8 mouse cellular contexts compared by ENCODE assay signal in the genomic region with DNA sequence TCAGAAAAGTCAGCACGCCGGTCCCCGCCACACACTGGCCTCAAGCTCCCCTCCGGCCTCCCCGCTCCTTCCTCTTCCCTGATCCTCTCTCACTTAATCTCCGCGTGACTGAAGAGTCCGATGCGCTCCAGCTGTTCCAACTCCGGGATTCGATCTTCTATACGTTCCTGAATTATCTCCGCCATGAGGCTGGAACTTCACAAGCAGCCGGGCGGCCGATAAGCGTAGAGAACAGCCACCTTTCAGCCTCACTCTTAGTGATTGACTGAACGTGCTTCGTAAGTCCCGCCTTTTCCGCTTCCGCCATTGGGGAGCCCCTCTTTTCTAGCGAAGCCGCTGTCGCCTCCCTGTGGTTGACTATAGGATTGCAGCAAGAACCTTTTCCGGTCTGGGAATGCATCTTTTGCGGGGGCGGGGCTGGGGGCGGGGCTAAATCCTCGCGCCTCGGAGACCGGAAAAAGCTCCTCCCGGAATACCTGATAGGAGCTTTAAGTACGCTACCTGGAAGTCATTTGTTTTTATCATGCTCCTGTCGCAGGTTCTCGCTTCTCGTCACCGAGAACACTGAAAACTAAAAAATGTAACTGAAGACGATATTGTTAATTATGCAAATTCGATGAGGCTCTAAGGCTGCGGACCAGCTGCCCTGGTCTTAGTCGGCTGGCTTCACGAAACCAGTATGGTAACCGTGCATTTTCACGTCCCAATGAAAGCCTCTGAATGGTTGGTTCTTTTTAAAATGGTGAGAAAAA. TPM values are rescaled to one million over a fixed set of nuclear protein-coding genes. Genes with fewer than 3 reads are reported as not detected.
DNase-seq lines count a peak whose midpoint lies in the region; ATAC-seq lines count a peak whose summit lies in the region.

A gene (minus strand): TSS at position 266 of the 752 bp plus-strand sequence.

- peak within 1 kb of the TSS; percentile 29; the same call in 1 of the 2 replicates for H3K27ac ChIP-seq in intestine, embryonic 14.5 days (ENCODE audit: low read depth)

- H3K4me2 ChIP-seq in intestine, embryonic 14.5 days (ENCODE audit: low read length): peak within 1 kb of the TSS; percentile 85

- H3K9ac ChIP-seq in intestine, embryonic 14.5 days (ENCODE audit: low read length): peak within 1 kb of the TSS; percentile 73

- ATAC-seq in intestine, embryonic 14.5 days (replicated peaks; ENCODE audit: low FRiP score, low TSS enrichment, low read depth): peak; percentile 94

- DNase-seq in adrenal gland, adult 18-20 months (ENCODE audit: low spot score in 2 of 2): peak; percentile 97 to 99
- peak; percentile 100 for DNase-seq in embryo, embryonic 11 days
- peak; percentile 95 for DNase-seq in gastrocnemius, postnatal 25 days
- DNase-seq in intestine, embryonic 14.5 days (ENCODE audit: low spot score): peak; percentile 100
- DNase-seq in left cerebral cortex, postnatal 14 days (ENCODE audit: low spot score in 2 of 2): peak; percentile 98 to 99
- DNase-seq in mesoderm, embryonic 11.5 days (ENCODE audit: low read depth, low spot score): peak; percentile 99
- peak; percentile 92 to 96 for DNase-seq in right cerebral cortex, postnatal 36 days (ENCODE audit: low spot score in 2 of 2)
- peak; percentile 99 for DNase-seq in yolk sac, embryonic 10.5 days (ENCODE audit: low spot score)

- H3K27me3 ChIP-seq in intestine, embryonic 14.5 days (replicated peaks; ENCODE audit: control insufficient read depth, insufficient read depth, low read length): no peaks in the 10 kb centered on the region

- under 1% methylated on average over 46 of the region's 46 CpGs for WGBS in intestine, embryonic 14.5 days

- H3K4me3 ChIP-seq in intestine, embryonic 14.5 days (ENCODE audit: low read depth, low read length): peak within 1 kb of the TSS; percentile 92

- peaks cover 28% of the 10 kb centered on the region for H3K36me3 ChIP-seq in intestine, embryonic 14.5 days (ENCODE audit: control insufficient read depth, insufficient read depth, low read length)

- no peaks in the 10 kb centered on the region for H3K9me3 ChIP-seq in intestine, embryonic 14.5 days (ENCODE audit: control insufficient read depth, low read length)

- peaks cover 7% of the 10 kb centered on the region; the same call in 1 of the 2 replicates for H3K4me1 ChIP-seq in intestine, embryonic 14.5 days (replicated peaks; ENCODE audit: control insufficient read depth, insufficient read depth, low read length)

- intact Hi-C loops in left cerebral cortex, postnatal 14 days (cut with DNase I): no loop called here

RNA-seq across cellular contexts. Expression of the gene that starts here (rescaled TPM):
- total RNA-seq in adrenal gland, adult 18-20 months (2021): 10 to 100 TPM; 35.6 to 47.6 TPM
- total RNA-seq in gastrocnemius, postnatal 25 days (2021): 10 to 100 TPM; 24.6 to 26.0 TPM
- polyA plus RNA-seq in intestine, embryonic 14.5 days (2014; fragmentation: Nextera tagmentation; extraction: Ambion mirVana): 53.5 and 60.3 TPM in 2 replicates
- total RNA-seq in left cerebral cortex, postnatal 14 days (2021): 10 to 100 TPM; 26.3 to 26.9 TPM

Comparison
In these comparisons a context has a peak if more than half of its experiments do, and no peak if none do; other contexts are left out.
1. Peak in every context shown above with its lines: DNase-seq, ATAC-seq, H3K4me3 ChIP-seq and H3K27ac ChIP-seq.